Mouse (Mus musculus) yolk sac, embryonic 10.5 days (tissue): ENCODE data around the gene Slc5a1.

Source experiments
- DNase-seq: peaks from one replicate; pipeline ENCODE4 v3.0.0-alpha.2; 2017; ENCODE audit warnings: low spot score

Slc5a1 gene

DNA sequence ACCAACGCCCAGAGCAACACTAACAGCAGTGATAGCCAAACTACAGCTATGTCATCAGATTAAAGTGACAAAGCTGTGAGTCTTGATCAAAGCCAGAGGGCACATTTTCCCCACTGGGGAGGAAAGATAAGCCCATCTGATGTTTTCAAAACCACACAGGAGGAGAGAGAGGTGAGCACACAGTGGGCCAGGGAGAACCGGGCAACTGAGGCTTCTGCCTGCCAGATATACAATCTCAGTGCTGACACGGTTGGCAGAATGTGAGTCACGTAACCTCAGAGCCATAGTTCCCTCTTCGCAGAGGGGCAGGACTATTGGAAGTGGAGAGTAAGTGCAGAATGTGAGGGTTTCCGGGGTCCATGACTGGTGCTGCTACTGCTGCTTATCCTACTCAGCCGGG, 89.5 kb downstream of the Slc5a1 start:
- DNase-seq: no peak

DNA sequence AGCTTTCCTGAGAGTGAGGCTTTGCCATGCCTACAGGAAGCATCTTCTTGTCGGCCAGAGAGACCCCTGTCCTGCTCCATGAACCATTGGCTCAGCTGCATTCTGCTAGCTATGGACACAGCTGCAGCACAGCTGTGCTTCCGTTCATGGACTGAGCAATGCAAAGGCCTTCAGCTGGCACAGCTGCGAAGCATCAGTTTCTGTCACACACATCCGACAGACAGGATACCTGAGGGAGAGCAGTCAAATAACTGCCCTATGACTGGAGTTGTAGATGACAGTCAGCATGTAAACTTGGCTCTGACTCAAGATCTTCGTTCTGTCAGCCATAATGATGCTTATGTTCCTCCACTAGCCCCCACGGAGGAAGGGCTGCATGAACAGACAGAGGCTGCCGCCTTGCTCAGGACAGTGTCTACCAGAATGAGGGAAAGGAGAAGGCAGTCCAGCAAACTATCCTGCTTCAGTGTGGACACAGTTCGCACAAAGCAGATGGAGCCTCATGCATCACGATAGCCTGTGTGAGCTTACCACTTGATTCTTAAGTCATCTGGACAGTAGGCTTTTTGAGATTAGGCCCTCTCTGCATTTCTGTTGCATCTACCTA, 91.3 kb downstream of the Slc5a1 start:
- no peak for DNase-seq

DNA sequence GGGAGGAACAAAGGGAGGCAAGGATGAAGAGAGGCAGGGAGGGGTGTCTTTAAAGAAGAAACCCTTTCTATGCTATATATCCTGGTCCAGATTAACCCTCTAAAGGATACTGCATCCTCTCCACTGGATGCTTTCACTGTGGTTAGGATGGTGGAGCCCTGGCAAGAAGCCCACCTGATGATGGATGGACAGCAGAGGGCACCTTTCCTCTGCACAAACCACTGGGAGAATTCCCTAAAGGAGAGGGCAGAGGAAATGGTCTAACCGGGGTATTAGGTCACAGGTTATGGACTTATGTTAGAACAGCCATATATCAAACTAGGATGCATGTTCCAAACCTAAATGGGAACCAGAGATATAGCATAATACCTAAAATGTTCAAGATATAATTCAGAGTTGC, 96.1 kb downstream of the Slc5a1 start:
- DNase-seq: no peak

DNA sequence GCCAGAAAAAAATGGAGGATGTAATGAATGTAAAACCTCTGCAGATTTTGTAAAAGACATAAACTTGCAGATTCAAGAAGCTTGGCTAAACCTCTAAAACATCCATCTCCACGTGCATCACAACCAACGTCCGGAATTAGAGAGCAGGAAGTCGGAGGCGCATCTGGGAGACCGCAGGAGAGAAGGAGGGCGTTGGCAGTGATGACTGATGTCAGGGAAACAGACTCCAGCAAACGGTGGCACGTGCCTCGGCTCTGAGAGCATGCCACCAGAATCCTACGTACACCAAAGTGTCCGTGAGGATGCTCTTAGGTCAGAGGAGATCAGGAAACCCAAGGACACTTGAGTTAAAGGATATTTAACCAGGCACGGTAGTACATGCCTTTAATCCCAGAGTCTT, 97.7 kb downstream of the Slc5a1 start:
- DNase-seq: no peak

DNA sequence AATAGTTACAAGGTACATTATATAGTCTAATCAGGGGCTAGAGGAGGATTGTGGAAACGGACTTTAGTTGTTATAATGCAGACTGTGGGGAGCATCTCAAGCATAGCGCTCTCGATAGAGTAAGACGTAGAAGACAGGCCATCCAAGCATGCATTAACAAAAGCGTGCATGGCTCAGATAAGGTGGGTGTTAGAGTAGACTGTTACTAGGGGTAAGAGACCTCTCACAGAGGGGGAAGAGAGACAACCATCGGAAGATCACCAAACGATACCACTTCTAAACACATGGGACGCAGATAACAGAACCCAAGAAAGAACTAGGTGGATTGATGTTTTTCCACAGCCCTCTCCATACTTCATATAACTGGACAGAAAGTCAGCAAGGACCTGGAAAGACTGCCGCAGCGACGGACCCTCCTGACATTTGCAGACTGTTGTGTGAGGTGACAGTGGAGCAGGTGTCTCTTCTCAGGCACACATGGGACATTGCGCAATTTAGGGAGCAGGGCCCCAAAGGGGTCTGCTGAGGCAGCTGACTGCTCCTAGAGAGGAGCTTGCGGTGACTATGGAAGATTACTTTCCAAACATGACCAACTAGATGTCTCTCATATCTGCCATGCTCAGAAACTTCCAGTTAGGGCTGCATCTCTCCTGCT, 98.6 kb downstream of the Slc5a1 start:
- DNase-seq: no peak

DNA sequence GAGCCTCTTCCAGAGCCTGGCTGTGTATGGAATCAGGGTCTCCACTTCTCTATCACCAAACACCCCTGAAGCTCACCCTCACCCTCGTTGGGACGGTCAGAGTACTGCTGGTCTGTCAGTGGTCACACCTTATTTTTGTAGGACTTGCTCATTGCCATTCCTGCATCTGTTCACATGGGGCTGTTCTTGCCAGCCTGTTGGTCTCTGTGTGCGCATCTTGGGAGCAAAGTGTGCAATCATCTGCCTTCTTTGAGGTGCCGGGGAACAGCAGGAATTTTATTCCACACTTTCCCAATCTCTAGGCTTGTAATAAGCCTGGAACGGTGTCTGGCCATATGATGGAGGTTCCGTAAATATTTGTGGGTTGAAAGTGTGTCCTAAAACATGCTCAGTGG, 99.1 kb downstream of the Slc5a1 start:
- DNase-seq: no peak

DNA sequence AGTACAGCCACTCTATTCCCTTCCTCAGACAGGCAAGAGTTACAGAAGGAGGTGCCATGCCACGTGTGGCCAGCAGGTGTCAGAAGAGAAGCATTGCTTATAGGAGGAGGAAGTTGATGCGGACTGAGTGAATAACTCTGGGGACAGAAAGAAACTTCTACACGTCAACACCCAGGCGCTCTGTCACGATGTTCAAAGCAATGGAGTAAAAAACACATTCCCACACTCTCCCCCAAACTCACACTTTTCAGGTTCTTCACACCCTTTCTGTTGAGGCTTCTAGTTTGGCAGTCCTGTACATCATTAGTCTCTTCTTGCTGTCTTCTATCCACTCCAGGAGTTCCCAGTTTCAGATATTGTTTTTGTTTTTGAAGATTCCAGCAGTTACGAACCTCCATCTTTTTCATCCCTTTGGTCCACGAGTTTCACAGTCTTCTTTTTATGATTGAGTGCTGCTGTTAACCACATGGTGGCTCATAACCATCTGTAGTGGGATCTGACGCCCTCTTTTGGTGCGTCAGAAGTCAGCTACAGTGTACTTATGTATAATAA, 99.7 kb downstream of the Slc5a1 start:
- DNase-seq: peak; percentile 75

DNA sequence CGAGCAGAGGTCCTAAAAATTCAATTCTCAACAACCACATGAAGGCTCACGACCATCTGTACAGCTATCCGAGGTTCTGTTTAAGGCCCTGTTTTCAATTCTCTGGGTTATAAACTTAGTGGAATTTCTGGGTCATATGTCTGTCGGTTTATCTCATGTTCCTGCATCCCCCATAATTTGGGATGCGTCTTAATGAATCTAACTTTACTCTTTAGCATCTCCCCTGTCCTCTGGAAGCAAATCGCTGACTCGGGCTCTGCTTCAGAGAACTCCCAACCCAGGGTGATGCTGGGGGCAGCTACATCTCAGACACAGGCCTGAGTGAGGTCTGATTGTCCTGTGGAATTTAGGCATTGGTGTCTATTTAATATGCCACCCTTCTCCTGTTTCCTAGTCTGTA, 100.3 kb downstream of the Slc5a1 start:
- no peak for DNase-seq

DNA sequence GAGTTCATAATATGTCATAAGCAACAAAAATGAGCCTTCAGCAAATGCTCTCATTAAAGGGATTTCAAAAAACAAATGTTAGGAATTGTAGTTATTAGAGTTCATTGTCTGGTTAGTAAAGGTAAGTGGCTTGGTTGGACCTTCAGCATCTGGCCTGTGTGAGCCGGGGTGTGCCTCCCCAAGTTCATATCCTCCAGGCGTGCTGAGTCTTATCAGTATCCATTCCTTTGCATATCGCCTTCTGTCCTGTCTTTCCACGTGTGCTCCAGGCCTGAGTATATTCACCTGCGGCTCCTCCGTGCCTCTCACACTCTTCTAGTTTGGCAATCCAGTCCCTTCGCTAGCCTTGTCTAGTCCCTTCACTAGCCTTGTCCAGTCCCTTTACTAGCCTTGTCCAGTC, 102.3 kb downstream of the Slc5a1 start:
- no peak for DNase-seq

DNA sequence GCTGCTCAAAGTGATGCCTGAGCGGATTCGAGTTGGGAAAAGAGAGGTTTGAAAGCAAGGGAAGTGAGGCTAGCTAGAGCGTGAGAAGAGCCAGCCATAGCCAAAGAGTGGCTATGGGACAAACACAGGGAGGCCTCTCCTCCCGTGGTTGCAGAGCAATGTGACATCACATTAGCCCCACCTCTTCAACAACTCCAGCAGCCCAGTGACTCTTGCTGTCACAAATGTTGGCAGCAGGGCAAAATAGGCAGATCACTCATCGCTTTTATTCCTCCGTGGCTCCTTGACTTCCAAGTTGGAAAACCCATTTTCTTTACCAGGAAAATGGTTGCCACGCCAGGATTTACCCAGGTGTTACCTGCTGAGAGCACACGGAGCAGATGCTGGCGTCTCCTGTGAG, 103.1 kb downstream of the Slc5a1 start:
- DNase-seq: no peak

DNA sequence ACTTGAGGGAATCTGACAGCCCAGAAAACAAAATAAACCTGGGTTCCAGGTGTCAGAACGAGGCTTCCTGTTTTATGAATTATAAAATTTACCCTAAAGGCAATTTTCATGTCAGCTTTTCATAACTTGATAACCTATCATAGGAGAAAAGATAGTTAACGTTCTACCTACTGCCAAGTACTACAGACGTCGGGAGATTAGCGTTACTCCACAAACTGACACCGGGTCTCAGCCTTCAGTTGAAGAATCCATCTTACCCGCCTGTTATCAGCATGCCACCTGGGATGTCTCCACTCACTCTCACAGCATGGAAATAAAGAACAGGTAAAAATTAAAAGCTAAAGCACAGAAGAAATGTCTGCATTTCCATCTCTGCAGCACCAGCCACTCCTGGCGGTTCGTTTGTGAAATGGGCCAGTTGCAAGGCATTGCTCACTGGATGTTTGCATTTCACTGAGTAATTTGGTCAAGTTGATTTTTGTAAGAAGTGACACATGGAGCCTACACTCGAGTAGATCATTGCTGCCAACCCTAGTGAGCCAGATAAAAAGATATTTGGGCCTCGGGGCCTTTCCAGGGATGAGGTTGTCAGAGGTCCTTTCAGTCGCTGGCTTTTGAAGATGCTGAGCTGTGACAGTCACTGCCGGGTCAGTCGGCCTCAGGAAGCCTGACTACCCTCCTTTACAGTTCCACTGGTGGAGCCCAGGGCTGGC, 104.7 kb downstream of the Slc5a1 start:
- no peak for DNase-seq

DNA sequence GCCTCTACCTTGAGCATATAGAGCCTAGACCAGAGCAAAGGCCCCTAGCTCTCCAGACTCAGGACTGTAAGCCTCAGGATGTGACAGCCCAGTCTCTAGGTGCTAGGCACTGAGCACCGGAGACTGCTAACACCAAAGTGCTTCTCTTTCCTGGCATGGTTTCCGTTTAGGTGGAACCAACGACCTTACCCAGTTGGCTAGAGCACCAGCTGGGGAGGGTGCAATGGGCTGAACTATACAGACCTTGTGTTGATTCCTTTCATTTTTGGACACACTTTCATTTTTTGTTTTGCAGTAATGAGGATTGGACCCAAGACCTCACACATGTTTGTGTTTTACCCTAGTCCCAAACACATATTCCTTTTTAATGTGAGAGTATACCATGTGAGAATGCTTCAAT, 106.5 kb downstream of the Slc5a1 start:
- no peak for DNase-seq

DNA sequence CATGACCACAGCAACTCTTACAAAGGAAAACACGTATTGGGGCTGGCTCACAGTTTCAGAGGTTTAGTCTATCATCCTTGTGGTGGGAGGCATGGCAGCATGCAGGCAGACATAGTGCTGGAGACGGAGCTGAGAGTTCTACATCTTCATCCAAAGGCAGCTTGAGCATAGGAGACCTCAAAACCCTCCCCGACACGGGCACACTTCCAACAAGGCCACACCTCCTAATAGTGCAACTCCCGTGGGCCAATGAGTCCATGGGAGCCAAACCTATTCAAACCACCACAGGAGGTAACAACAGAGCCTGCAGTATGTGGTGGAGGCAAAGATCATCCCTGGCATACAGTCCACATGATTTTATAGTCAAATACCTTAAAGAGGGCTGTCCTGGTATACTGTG, 107.2 kb downstream of the Slc5a1 start:
- no peak for DNase-seq
